Mouse (Mus musculus) left cerebral cortex, adult 2 months (tissue): ENCODE results near the gene Stk19. TPM values are rescaled to one million over a fixed set of nuclear protein-coding genes. Genes with fewer than 3 reads are reported as not detected.

ENCODE experiments used
- DNase-seq, 2 experiments: peaks; one replicate each; pipeline ENCODE4 v3.0.0; 2021 to 2022; ENCODE audit warnings: low spot score in 2 of 2, mixed read lengths in 1 of 2; ENCODE audit errors: extremely low spot score in 1 of 2
- H3K27ac ChIP-seq: fragments of 200-600 bp; 2 replicates; pipeline ENCODE4 v1.8.1; 2022
- H3K4me3 ChIP-seq: fragments of 200-600 bp; 2 replicates; pipeline ENCODE4 v1.8.1; 2022
- CTCF ChIP-seq: fragments of 200-600 bp; IDR thresholded peaks from 2 replicates; pipeline ENCODE4 v1.8.1; 2022; ENCODE audit warnings: antibody characterized with exemption, mild to moderate bottlenecking, moderate library complexity
- intact Hi-C: fragments of 180-260 bp; cut with DNase I; formaldehyde crosslinking; loops from one replicate; pipeline ENCODE4 v1.15.1; 2025
- total RNA-seq, 2 experiments: library from RNA; stranded (reverse); gene quantifications; 2 replicates each; pipeline ENCODE4 v1.2.3; 2021

Gene Stk19
- total RNA-seq, 2 experiments from 2014 or later: 54.8 to 61.5 TPM

DNA sequence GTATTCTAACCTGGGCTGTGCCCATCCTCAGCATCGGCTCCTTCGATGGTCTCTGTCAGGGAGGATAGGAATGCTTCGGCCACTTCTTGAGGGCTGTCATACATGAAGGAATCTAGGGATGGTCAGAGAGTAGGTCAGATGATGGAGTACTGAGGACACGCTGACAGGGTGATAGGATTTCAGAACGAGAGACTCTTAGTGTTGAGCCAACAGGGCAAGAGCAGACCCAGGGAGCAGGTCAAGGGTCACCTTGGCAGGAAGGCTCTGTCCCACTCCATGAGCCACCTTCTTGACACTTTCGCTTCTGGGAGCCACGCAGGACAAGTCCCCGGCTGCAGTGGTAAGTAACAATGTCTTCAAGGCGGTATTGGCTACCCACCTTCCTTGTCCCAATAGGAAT is 23.8 kb upstream of the Stk19 start:
- Histone ChIP-seq H3K27ac (no peak overlapping the region), H3K4me3 (no peak overlapping the region)
- no peak for TF ChIP-seq CTCF
- no peak for DNase-seq
- intact Hi-C loops: no loop called here

DNA sequence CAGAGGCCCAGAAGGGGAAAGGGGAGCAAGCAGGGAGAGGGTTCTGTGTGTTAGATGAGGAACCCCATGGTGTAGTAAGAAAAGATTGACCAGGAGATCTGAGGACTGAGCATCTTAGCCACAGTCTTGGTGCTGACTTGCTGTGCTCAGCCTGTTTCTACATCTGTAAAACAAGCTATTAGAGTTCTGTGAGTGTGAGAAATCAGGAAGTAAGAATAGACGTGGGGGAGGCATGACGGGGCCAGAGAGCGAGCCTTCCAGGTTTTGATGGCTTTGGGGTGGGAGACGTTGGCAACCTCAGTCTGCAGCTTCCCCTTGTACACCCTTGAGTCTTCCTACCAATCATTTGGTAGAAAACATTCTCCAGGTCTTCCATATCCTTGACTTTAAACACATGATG is 21.9 kb upstream of the Stk19 start:
- Histone ChIP-seq H3K27ac (no peak overlapping the region), H3K4me3 (no peak overlapping the region)
- intact Hi-C loops: loop anchor here (5.0 kb wide), 1 partner anchor 124 kb away; the partner anchor contains the start of gene Lsm2
- no peak for TF ChIP-seq CTCF
- no peak for DNase-seq

DNA sequence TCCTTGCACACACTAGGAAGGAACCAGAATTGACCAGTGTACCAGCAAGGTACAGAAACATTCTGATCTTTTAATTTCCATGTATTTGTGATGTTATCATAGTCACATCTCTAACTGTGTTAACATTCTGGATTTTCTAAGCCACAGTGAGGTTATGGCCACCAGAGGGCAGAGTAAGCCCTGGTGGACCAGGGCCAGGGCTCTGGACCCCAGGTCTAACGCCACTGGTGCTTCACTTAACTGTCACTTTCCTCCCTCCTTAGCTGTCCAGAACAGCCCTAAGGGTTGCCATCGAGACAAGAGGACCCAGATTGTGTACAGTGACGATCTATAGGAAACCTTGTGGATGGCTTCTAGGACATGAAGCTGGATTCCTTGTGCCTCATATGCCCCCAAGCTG is 19.1 kb upstream of the Stk19 start:
- DNase-seq: no peak
- Histone ChIP-seq H3K4me3 (no peak overlapping the region), H3K27ac (no peak overlapping the region)
- TF ChIP-seq CTCF: peak; percentile 84
- intact Hi-C loops: loop anchor here (2.0 to 5.0 kb wide), 2 partner anchors 37 to 126 kb away; partner anchors contain the start of gene Lsm2

DNA sequence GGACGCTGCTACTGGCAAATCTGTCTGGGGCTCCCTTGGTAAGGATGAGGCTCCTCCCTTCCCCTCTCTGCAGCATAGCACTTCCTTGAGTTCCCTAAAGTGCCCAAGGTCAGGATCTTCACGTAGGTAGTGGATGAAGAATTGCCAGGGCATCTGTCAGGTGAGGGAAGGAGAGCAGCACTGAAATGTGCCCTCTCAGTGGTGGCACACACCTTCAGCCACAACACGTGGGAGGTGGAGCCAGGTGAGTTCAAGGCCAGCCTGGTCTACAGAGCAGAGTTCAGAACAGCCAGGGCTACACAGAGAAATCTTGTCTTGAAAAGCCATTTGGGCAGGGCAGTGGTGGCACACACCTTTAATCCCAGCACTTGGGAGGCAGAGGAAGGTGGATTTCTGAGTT is 18.0 kb upstream of the Stk19 start:
- intact Hi-C loops: loop anchor here (2.0 to 5.0 kb wide), 3 partner anchors 38 to 383 kb away; partner anchors contain the start of genes Lsm2 and Nfkbil1

DNA sequence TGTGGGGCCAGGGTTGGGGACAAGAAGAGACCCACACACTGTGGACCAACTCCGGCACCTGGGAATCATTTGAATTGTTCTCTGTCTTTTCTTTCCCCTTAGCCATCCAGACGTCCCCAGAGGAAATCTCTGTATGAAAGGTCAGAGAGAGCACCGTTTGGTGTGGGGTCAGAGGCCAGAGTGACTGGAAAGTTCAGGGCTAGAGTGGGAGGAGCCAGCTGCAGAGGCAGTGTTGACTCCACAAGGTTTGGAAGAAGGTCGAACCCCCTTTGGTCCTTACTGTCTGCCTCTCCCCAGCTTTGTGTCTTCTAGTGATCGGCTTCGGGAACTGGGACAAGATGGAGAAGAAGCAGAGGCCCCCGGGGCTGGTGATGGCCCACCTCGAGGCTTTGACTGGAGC is 16.8 kb upstream of the Stk19 start:
- Histone ChIP-seq H3K27ac (no peak overlapping the region), H3K4me3 (no peak overlapping the region)
- intact Hi-C loops: loop anchor here (5.0 kb wide), 1 partner anchor 384 kb away; the partner anchor contains the start of gene Nfkbil1
- TF ChIP-seq CTCF: no peak
- DNase-seq: no peak

More for the DNA sequence above, 18.0 kb upstream of the Stk19 start:
- no peak for TF ChIP-seq CTCF
- DNase-seq: no peak
- no peak overlapping the region for H3K27ac ChIP-seq
- no peak overlapping the region for H3K4me3 ChIP-seq

DNA sequence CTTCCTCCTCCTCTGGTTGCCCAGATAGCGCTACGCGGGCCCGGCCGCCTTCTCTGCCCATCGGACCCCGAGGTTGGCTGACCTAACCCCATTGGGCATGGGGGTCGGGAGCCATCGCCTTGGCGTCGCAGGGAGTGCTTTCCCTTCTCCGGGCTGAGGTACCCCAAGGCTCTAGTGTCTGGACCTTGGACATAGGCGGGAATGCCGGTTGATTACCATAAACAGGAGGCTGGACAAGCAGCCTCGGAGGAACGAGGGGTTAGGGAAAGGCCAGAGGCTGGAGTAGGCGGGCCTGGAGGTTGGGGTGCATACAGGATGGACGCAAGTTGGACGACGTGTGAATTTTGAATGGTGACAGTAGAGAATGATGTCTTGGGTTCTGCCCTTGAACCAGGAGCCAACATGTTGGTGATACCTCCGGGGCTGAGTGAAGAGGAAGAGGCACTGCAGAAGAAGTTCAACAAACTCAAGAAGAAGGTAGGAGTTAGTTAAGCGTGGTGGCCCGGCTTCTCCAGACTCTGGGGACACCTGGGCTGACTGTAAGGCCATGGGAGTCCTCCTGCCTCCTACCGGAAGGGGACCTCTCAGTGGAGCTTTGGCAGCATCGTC is 13.9 kb upstream of the Stk19 start:
- intact Hi-C loops: loop anchor here (1.0 to 5.0 kb wide), 3 partner anchors 14 to 387 kb away; partner anchors contain the start of genes Nfkbil1 and Stk19
- no peak for TF ChIP-seq CTCF

DNA sequence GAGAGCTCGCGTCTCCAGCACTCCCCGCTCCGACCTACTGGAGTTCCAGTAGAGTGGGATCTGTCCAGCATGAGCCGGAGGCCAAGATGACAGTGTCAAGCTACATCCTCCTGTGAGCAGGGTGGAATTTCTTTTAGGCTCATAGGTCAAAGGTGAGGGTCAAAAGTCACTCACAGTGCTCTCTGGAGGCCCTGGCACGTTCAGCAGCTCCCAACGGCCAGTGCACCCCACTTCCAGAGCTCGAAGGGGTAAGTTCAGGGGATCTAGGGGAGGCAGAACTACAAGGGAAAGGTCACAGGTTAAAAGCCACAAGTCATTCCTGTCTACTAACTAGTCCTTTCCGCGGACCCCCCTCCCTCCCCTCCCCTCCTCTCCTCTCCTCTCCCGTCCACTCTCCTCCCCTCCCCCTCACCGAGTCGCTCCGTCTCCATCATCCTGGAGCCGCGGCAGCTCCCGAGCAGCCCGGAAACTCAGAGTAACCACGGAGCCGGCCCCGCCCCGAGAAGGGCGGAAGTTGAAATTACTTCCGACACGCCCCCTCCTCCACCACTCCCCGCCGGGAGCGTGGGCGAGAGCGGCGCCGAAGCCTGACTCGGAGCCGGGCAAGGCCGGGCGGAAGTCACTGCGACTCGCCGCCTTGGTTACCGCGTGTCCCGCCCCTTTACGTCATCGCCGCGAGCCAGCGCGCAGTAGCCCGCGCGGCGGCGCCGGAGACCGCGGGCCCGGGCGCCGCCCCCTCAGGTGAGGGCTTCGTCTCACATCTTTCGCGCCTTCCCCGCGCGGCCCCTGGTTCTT is 13.2 kb upstream of the Stk19 start, which contains the start of the genes Skiv2l and Nelfe:
TSS of gene Skiv2l (minus strand) at position 489 of the 795 bp plus-strand sequence.
TSS of gene Nelfe (plus strand) at position 670 of the 795 bp plus-strand sequence.
- H3K27ac ChIP-seq: peak within 1 kb of the TSS; percentile 71
- intact Hi-C loops: loop anchor here (1.0 to 5.0 kb wide), 3 partner anchors 14 to 387 kb away; partner anchors contain the start of genes Nfkbil1 and Stk19
- peak; percentile 98 for DNase-seq
- H3K4me3 ChIP-seq: peak within 1 kb of the TSS; percentile 81
- no peak; the same call in 1 of the 2 replicates for TF ChIP-seq CTCF

More for the DNA sequence above, 13.9 kb upstream of the Stk19 start:
- no peak for DNase-seq
- H3K27ac ChIP-seq: peak overlapping the region; percentile 71
- H3K4me3 ChIP-seq: peak overlapping the region; percentile 81

DNA sequence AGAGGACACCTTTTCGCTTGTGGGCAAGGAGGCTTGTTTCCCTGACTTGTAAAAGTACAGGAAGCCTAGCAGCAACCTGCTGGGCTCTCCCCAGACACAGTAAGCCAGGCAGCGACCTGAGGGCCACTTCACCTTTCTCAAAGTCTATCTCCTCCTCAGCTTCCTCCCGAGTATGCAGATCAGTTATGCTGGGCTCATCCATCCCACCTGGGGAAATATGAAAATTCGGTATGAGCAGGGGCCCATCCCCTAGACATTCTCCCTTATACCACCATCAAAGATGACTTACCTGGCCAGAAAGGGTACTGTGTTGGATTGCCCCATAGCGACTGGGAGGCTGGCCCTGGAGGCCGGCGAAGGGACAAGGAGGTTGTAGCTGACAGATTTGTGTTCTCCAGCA is 10.9 kb upstream of the Stk19 start:
- no peak overlapping the region for H3K27ac ChIP-seq
- intact Hi-C loops: no loop called here
- no peak for TF ChIP-seq CTCF
- no peak overlapping the region for H3K4me3 ChIP-seq
- DNase-seq: no peak

DNA sequence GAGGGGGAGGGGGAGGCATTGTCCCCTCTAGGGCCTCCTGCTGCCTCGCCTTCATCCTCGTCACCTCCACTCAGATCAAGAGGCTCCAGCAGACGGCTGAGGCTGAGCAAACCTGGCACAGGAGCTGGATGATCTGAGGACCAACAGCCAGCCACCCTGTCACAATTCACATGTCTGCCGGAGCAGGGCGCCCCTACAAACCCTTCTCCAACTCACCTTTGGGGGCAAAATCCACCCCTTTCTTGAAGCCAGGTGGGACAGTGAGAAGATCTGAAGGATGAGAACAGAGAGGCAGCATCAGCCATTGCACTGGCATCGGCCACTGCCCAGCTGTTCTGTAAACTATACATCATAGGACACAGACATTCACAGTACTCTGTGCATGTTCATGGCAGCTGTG is 10.4 kb upstream of the Stk19 start:
- Histone ChIP-seq H3K27ac (no peak overlapping the region), H3K4me3 (no peak overlapping the region)
- no peak for TF ChIP-seq CTCF
- intact Hi-C loops: no loop called here
- no peak for DNase-seq

DNA sequence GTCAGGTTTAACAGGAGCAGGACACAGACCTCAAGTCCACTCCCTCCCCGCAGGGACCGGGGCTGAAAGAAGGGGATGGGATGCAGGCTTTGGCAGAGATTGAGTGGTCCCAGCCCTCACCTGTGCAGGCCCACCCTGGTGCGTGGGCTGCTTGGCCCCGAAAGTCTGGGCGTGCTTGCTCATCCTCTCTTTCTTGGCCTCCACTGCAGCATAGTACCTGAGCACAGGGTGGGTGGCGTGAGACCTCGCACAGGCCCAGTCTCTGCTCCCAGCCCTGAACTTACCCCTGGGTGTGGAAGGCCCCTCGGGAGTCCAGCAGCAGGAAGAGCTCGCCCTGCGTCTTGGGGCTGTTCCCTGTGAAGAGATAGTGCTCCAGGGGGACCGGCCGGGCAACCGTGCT is 8.1 kb upstream of the Stk19 start:
- no peak for TF ChIP-seq CTCF
- Histone ChIP-seq H3K27ac (no peak overlapping the region), H3K4me3 (no peak overlapping the region)
- DNase-seq: no peak
- intact Hi-C loops: no loop called here

DNA sequence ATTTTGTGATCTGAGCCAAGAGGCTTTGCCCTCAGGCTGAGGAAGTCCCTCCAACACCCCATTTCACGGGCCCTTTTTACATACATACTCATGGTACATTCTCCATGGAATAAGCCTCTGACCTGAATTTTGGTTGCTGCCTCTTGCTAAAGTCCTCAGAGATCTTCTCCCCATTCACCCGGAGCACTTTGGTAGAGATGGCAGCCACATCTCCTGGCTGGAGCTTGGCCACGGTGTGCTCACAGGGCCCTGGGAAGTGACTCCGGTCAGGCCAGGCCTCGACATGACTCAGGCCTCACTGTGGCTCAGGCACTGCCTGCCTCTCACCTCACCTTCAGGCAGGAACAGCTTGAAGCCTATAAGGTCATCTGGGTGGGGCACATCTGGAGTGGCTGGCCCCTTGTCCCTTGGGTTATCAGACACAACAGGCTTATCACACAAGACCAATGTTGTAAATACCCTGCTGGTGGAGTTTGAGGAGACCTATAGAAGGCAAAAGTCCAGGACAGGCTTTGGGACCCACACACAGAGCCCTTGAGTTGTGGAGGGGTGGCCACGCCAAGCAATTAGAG is 4.1 kb upstream of the Stk19 start:
- intact Hi-C loops: no loop called here
- DNase-seq: no peak
- Histone ChIP-seq H3K27ac (no peak overlapping the region), H3K4me3 (no peak overlapping the region)
- no peak for TF ChIP-seq CTCF

DNA sequence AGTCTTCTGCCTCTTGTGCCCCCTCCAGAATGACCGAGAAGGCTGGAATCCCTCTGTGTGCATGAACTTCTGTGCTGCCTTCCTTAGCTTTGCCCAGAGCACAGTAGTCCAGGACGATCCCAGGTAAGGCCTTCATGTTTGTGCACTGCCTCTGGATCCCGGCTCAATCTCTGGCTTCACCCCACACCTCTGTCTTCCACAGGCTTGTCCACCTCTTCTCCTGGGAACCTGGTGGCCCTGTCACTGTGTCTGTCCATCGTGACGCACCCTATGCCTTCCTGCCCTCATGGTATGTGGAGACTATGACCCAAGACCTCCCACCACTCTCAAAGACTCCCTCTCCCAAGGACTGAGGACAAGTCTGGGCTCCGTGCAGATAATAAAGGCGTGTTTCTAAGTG is 2.0 kb upstream of the Stk19 start:
- no peak for DNase-seq
- no peak for TF ChIP-seq CTCF
- Histone ChIP-seq H3K27ac (no peak overlapping the region), H3K4me3 (no peak overlapping the region)
- intact Hi-C loops: loop anchor here (5.0 kb wide), 2 partner anchors 144 to 404 kb away; partner anchors contain the start of genes Ddx39b and Lsm2
